Mouse (Mus musculus) embryonic stem cell, embryonic (primary cell): Measurements from ENCODE around the gene Wwox.

Experiments used
- CTCF ChIA-PET, 4 experiments: fragments of 300-600 bp in 2 of 4; fragments of 350-600 bp in 2 of 4; sonication (Branson Sonifier 250); formaldehyde crosslinking; loops; one replicate each; lab custom pipeline; 2022; ENCODE audit warnings: inconsistent platforms in 2 of 4; lab: Charles Lee
- POLR2A ChIA-PET, 4 experiments: fragments of 300-600 bp in 2 of 4; fragments of 350-600 bp in 2 of 4; sonication (Branson Sonifier 250); formaldehyde crosslinking; loops; one replicate each; lab custom pipeline; 2022; ENCODE audit warnings: antibody characterized with exemption in 4 of 4, inconsistent platforms in 1 of 4; lab: Charles Lee

Wwox gene

GRCm38 (mm10) chr8:114990865-114991613 is 551.6 kb downstream of the Wwox start:
- CTCF ChIA-PET, result no interaction called here
- POLR2A ChIA-PET, result interaction anchor here in 1 of 4 experiments (0.7 kb wide), 1 partner anchor 18 kb away, joined by 3 read pairs; no protein-coding TSS in a partner anchor

DNA sequence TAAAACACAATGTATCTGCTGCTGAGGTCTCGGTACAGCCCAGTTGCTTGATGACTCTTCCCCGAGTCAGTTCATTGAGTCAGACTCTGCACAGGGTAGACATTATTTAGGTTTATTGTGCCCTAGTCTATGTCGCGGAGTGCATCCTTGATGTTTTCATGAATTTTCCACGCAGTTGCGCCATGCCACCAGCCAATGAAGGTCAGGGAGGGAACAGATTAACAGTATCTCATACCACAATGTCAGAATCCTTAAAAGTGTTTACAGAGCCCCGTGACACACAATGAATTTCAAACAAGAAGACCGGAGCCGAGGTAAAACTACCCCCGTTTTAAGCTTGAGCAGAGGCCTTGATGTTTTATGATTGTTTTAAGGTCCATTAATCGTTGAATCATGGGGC is 561.3 kb downstream of the Wwox start:
- POLR2A ChIA-PET, result interaction anchor here in 1 of 4 experiments (0.8 kb wide), 1 partner anchor 13 kb away, joined by 3 read pairs; no protein-coding TSS in a partner anchor

DNA sequence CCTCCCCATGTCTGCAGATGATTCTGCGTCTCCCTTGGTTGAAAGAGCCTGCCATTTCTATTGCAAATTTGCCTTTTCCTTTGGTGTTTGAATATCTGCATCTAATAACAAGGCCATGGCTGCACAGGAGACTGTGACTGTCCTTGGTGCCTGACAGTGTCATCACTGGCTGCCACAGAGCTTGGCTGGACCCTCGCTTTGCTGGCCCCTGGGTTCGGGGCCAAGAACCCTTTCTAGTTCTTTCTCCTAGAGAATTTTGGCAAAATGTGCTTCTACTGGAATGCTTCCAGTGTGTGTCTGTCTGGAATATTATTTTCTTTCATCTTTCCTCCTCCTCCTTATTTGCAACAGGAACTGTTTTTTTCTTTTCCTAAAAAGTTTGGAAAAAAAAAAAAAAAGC is 565.6 kb downstream of the Wwox start:
- ChIA-PET CTCF (no interaction called here), POLR2A (no interaction called here)

More for the DNA sequence above, 561.3 kb downstream of the Wwox start:
- CTCF ChIA-PET, result interaction anchor here in 1 of 4 experiments (0.6 kb wide), 1 partner anchor 548 kb away, joined by 3 read pairs; no protein-coding TSS in a partner anchor

DNA sequence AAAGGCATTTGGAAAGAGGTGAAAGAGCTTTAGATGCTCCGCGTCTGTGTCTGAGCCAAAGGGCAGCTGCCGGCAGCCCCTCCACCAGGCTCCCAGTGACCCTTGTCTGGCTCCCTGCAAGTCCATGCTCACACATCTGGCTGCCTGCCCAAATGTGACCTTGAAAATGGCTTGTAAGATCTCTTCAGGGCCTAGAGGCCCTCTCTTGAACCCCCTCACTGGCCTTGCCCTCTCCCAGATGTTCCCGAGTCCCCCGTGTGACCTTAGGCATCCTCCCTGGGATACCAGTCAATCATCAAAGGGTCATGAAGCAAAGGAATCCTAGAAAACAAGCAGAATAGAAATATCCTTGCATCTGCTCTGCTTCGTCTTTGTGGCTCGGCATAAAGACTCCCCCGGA is 567.1 kb downstream of the Wwox start:
- POLR2A ChIA-PET, result interaction anchor here in 1 of 4 experiments (0.9 kb wide), 1 partner anchor 26 kb away, joined by 3 read pairs; no protein-coding TSS in a partner anchor
- CTCF ChIA-PET, result interaction anchor here in 2 of 4 experiments (0.5 to 0.6 kb wide), 2 partner anchors 126 to 414 kb away, joined by 3 to 9 read pairs; no protein-coding TSS in a partner anchor

DNA sequence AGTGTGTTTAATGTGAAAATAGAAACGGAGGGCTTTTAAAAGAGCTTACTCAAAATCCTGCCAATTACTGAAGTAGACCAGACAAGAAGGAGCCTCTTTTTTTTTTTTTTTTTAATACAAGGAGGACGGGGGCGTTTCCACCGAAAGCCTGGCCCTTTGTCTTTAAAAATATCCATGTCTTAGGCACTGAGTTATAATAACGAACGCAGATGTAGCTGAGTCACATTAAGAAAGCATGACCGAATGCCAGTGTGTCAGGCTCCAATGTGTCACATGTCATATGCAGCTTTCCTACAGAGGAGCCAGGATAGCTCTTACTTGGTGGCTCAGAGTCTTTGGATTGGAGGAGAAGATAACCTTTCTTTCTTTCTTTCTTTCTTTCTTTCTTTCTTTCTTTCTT is 567.8 kb downstream of the Wwox start:
- ChIA-PET CTCF (no interaction called here), POLR2A (no interaction called here)

GRCm38 (mm10) chr8:115008624-115009620 is 569.5 kb downstream of the Wwox start:
- ChIA-PET CTCF (interaction anchor here in 1 of 4 experiments (0.6 kb wide), 1 partner anchor 570 kb away, joined by 4 read pairs; no protein-coding TSS in a partner anchor), POLR2A (interaction anchor here in 1 of 4 experiments (0.6 to 2.3 kb wide), 4 partner anchors 10 to 48 kb away, joined by 3 to 11 read pairs (median 4); no protein-coding TSS in a partner anchor)

- CTCF ChIA-PET, result interaction anchor here in 3 of 4 experiments (0.6 to 0.7 kb wide), 6 partner anchors 72 to 1419 kb away, joined by 3 to 8 read pairs (median 4); no protein-coding TSS in a partner anchor
- POLR2A ChIA-PET, result interaction anchor here in 3 of 4 experiments (0.6 to 2.3 kb wide), 9 partner anchors 9 to 1613 kb away, joined by 3 to 11 read pairs (median 4); no protein-coding TSS in a partner anchor
Observed at GRCm38 (mm10) chr8:115009897-115010768, 570.7 kb downstream of the Wwox start.

DNA sequence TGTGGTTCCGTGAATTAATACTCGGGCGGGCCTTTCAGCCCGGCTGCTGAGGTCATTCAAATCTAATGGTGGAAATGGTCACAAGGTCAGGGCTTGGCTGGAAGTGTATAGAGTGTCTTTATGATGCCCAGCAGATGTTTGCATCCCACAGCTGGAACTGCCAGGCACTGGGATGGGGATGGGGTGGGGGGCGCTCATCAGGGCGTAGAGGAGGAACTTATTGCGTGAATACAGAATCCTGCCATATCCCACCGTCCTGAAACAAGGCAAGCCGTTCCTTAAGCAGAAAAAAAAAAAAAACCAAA is 571.3 kb downstream of the Wwox start:
- ChIA-PET CTCF (interaction anchor here in 3 of 4 experiments (0.6 to 0.7 kb wide), 6 partner anchors 27 to 1419 kb away, joined by 3 to 8 read pairs (median 4); no protein-coding TSS in a partner anchor), POLR2A (interaction anchor here in 2 of 4 experiments (0.6 to 2.3 kb wide), 6 partner anchors 10 to 698 kb away, joined by 3 to 11 read pairs (median 3); no protein-coding TSS in a partner anchor)

- CTCF ChIA-PET, result interaction anchor here in 1 of 4 experiments (0.6 to 0.7 kb wide), 2 partner anchors 40 to 549 kb away, joined by 3 read pairs; no protein-coding TSS in a partner anchor
- POLR2A ChIA-PET, result interaction anchor here in 2 of 4 experiments (0.8 to 1.7 kb wide), 3 partner anchors 9 to 10 kb away, joined by 4 to 11 read pairs (median 5); no protein-coding TSS in a partner anchor
Observed at GRCm38 (mm10) chr8:115019661-115020060, 580.2 kb downstream of the Wwox start.

DNA sequence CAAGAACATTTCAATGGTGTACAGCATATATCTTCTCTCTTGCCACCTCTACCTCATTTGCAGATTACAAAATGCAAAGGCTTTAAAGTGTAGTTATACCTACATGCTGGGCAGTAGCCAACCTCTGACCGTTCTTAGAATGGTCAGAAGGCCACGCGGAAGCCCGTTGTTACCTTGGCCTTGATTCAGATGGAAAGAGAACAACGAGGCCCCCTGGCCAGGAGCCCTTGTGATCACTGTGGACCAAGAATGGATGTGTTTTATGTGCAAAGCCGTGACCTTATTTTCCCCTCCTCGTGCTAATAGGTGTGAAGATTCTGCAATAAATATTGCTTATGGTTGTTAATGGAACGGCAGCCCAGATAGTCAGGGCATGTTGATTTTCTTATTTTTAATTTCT is 582.3 kb downstream of the Wwox start:
- ChIA-PET POLR2A (no interaction called here), CTCF (interaction anchor here in 1 of 4 experiments (0.7 kb wide), 1 partner anchor 212 kb away, joined by 3 read pairs; no protein-coding TSS in a partner anchor)

DNA sequence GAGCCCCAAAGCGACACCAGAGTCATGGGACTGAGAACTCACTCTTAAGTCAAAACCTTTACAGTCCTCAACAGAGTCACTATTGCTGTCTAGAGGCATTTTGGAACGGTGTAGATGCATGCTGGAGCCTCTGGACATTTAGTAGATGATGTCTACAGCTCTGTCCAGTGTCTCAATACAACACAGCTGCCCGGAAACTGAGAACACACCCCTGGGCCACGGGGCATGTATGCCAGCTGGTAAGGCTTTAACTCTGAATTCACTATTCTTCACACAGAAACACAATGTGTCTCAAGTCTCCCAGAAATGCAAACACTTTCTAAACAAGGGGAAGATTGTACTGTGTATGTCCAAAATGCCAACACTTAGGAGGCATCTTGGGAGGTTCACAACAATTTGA is 584.6 kb downstream of the Wwox start:
- CTCF ChIA-PET, result no interaction called here
- POLR2A ChIA-PET, result no interaction called here

GRCm38 (mm10) chr8:115025390-115026098 is 586.1 kb downstream of the Wwox start:
- ChIA-PET CTCF (interaction anchor here in 1 of 4 experiments (0.5 kb wide), 1 partner anchor 12 kb away, joined by 3 read pairs; no protein-coding TSS in a partner anchor), POLR2A (no interaction called here)

DNA sequence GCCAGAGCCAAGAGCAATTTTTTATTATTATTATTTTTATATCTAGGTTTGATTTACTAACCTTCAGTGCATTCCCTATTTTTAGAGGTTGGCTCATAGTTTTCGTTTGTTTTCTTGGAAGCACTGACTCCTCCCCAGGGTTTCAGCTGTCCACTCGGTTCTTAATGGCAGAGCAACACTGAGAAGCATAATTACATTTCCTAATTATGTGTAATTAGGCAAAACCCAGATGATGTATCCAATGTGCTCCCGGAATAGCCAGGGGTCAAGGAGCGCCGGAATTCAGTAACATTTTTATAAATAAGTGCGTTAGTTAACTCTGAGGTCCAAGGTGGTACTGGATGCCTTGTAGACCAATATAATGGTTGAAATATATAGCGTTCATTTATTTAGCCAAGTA is 586.7 kb downstream of the Wwox start:
- POLR2A ChIA-PET, result no interaction called here
- CTCF ChIA-PET, result no interaction called here

DNA sequence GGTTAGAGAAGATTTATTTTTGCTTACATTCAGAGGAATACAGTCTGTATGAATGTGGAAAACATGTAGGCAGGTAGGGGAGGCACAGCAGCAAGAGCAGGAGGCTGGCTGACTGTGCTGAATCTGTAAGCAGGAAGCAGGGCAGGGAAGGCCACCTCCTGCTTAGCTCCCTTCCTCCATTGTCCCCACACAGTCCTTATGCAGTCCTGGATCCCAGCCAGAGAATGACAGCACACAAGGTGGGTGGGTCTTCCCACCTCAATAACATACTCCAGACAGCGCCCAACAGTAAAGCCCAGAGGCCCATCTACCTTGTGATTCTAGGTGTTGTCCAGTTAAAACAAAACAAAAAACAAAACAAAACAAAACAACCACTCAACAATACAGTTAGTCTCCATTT is 593.7 kb downstream of the Wwox start:
- ChIA-PET POLR2A (interaction anchor here in 1 of 4 experiments (1.6 kb wide), 1 partner anchor 27 kb away, joined by 3 read pairs; no protein-coding TSS in a partner anchor), CTCF (no interaction called here)

DNA sequence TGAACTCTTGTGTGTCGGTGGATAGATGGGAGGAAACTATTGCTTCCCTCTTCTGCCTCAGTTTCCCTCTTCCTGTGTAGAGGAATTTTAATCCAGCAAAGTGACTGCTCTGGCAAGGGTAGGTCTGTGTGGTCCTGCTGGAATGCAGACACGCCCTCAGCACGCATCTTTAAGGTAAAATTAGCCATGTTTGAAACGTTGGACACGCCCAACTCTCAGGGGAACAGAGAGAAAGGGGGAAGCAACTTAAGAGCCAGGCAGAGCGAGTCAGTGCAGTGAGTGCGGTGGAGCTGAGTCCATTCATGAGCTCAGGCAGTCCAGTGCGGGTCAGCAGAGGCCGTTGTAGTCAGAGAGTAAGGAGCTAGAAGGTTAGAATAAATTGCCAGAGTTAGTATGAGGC is 596.6 kb downstream of the Wwox start:
- POLR2A ChIA-PET, result no interaction called here
- CTCF ChIA-PET, result no interaction called here

DNA sequence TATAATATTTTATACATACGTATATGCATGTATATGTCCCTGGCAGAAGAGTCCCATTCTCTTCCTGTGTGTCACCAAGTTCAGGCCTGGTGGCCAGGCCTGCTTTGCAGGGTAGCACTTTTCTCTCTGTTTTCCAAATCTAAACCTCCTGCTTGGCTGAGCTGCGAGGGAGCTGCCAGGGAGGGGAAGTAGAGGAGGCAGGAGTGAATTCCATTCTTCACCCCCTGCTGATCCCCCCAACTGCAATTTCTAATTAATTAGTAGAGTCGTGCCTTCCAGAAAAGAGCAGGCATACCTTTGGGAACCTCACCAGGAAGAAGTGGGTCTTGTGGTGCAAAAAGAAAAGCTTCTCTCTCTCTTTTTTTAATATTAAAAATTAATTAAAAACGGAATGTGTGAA is 599.0 kb downstream of the Wwox start:
- POLR2A ChIA-PET, result no interaction called here
- CTCF ChIA-PET, result no interaction called here

GRCm38 (mm10) chr8:115045746-115046145 is 606.3 kb downstream of the Wwox start:
- CTCF ChIA-PET, result no interaction called here
- POLR2A ChIA-PET, result no interaction called here
